Mouse (Mus musculus) heart, postnatal 14 days (tissue): ENCODE data around the gene Gm49378. TPM values are rescaled to one million over a fixed set of nuclear protein-coding genes. Genes with fewer than 3 reads are reported as not detected.
A peak's percentile ranks its signal among the peaks of the same experiment; 100 is the strongest.

Experiments
- DNase-seq, 2 experiments: peaks; one replicate each; pipeline ENCODE4 v3.0.0; 2021 to 2022
- intact Hi-C: fragments of 180-260 bp; cut with DNase I; formaldehyde crosslinking; loops from one replicate; pipeline ENCODE4 v1.15.1; 2025
- total RNA-seq, 2 experiments: library from RNA; stranded (reverse); gene quantifications; 2 replicates each; pipeline ENCODE4 v1.2.3; 2021

Gene Gm49378
- total RNA-seq, 2 experiments from 2014 or later, result 2.2 to 2.9 TPM

GRCm38 (mm10) chr14:55592226-55592625 is 45.5 kb downstream of the Gm49378 start:
- peak in 1 of 2 experiments; percentile 19 for DNase-seq

DNA sequence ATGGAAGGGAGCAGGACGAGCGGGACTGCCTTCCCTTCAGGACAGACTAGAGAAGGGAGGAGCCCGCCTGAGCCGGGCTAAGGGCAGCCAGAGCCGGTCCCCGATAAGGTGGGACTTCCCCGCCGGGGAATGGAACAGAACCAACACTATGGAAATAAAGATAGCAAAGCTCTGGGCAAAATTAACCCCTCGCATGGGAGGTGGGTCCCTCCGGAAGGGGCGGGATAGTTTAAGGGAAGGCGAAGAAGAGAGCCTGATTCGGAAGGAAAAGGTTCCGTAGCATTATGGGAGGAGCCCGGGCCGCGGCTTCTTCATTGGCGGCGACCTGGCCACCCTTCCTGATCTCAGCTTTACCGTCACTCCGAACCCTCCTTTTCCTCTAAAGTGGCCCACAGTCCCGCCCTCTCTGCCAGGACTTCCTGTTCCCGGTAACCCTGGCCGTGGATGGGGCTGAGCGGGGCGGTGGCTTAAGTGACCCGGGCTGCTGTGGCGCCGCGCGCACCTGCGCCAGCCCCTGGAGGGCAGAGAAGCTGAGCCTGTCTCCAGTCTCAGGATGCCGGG is 46.3 kb downstream of the Gm49378 start, which contains the start of gene Rnf31:
Gene Rnf31 (plus strand): TSS at position 378 of the 561 bp plus-strand sequence.
- intact Hi-C loops, result no loop called here
- DNase-seq, result peak; percentile 92 to 93

More at GRCm38 (mm10) chr14:55592226-55592625, 45.5 kb downstream of the Gm49378 start:
- intact Hi-C loops, result no loop called here

DNA sequence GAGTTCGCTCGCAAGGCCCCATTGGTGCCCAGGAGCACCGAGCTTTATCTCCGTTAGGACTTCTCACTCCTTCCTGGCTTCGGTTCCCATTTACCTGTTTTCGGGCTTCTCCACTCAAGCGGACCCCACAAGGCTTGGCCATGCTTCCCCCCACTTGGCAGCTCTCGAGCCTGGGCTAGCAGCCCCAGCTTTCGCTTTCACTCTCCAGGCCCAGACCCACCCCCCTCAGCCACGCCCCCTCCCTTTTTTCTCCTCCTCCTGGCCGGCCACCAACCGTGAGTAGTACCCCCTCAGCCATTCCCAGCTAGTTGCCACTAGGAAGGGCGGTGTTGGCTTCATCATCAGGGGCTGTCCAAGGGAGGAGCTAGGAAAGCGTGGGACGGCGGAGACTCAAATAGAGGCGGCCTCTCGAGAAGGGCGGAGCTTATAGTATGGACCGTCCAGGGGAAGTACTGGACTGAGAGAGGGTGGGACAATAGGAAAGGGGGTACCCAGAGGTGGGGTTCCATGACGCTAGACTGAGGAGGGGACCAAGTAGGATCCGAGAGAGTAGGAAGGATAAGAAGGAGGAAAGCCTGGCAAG is 46.9 kb downstream of the Gm49378 start, which contains the start of gene Psme2:
Gene Psme2 (minus strand): TSS at position 366 of the 583 bp plus-strand sequence.
- intact Hi-C loops, result no loop called here
- DNase-seq, result peak; percentile 92 to 93

GRCm38 (mm10) chr14:55589771-55590448 is 47.8 kb downstream of the Gm49378 start:
- intact Hi-C loops, result no loop called here

DNA sequence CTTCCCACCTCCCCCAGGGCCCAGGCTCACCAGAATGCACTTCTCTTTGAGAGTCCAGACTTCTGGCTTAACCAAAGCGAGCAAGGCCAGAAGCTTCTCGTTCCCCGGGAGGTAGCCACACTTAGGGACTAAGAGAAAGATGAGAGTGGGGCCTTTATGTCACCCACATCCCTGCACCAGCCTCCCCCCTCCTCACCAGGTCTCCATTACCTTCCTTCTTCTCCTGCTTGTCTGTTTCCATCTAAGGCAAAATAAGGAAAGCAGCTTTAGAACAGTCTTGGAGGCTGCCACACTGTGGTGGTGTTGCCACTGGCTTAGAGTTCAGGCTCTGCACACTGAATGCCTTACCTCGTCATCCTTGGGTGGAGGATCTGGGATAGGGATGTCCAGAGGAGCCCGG is 48.4 kb downstream of the Gm49378 start:
- intact Hi-C loops, result no loop called here
- DNase-seq, result no peak

More at GRCm38 (mm10) chr14:55589771-55590448, 47.8 kb downstream of the Gm49378 start:
- DNase-seq, result no peak

DNA sequence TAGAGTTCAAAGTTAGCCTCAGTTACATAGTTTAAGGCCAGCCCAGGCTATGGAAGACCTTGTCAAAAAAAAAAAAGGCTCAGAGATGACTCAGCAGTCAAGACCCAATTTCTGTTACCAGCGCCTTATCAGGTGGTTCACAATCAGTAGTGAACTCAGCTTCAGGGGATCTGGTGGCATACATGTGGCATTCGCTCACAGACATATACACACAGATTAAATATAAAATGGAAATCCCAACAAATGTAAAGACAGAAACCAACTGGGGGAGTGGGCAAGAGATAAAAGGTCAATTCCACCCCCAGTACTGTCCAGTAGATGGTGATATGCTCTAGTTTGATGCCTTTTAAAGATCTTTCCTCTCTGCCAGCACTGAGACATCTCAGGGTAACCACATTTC is 51.5 kb downstream of the Gm49378 start:
- intact Hi-C loops, result no loop called here
- no peak for DNase-seq

DNA sequence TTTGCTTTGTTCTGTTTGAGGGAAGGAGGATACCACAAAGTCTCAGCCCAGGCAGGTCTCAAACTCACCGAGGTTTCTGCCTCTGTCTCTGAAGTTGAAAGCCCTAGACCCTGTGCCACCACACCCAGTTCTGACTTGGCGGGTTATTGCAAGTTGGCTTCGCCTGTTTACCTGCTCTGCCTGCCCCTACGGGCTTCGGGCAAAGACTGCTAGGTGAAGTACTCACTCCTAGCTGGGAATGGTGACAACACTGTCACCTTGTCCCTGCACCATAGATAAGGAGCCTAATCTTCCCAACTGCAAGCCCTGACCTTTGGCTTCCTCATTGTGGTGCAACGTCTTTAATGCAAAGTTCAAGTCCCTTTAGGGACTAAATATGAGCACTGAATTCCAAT is 52.1 kb downstream of the Gm49378 start:
- DNase-seq, result no peak
- intact Hi-C loops, result no loop called here

DNA sequence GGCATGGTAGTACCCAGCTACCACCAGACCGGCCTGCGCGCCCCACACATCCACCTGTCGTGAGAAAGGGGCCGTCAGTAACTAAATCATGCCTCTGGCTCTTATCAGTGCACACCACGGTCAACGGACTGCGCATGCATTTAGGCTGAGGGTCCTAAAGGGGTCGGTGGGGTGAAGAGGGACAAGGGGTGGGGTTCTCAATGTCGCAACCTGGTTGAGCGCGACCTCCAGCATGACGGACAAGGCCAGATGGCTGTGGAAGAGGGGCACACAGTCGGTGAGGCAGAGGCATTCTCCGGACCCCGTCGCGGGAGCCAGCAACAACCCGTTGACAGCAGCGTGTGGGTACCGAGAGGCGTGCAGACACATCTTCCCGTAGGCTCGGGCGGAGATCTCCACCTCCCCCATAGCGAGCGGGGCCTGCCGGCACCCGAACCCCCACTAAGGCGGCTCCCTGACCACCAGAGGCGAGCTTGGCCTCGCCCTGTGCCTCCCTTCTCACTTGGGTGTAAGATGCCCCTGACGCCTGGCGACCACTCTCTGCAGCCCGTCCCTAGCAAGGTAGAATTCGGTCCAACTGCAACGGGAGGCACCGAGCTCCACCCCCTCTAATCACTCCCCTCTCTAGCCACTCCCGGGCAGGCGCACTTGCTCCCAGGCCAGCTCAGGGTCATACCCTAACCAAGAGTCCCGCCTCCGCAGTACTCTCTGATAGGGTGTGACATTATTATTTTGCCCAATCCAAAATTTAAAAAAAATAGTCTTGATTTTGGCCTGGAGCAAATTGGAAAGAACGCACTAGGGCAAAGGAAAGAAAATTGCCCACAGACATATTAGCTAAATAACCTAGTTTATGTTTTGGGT is 52.8 kb downstream of the Gm49378 start, which contains the start of gene Emc9:
Gene Emc9 (minus strand): TSS at position 601 of the 864 bp plus-strand sequence.
- intact Hi-C loops, result no loop called here
- DNase-seq, result peak; percentile 79 to 80

- intact Hi-C loops, result no loop called here
- no peak for DNase-seq
These were observed 53.4 kb downstream of the Gm49378 start for GRCm38 (mm10) chr14:55584303-55584701.

GRCm38 (mm10) chr14:55581981-55582681 is 55.6 kb downstream of the Gm49378 start:
- intact Hi-C loops, result no loop called here
- DNase-seq, result no peak

GRCm38 (mm10) chr14:55580731-55581130 is 57.0 kb downstream of the Gm49378 start:
- intact Hi-C loops, result no loop called here
- DNase-seq, result no peak

DNA sequence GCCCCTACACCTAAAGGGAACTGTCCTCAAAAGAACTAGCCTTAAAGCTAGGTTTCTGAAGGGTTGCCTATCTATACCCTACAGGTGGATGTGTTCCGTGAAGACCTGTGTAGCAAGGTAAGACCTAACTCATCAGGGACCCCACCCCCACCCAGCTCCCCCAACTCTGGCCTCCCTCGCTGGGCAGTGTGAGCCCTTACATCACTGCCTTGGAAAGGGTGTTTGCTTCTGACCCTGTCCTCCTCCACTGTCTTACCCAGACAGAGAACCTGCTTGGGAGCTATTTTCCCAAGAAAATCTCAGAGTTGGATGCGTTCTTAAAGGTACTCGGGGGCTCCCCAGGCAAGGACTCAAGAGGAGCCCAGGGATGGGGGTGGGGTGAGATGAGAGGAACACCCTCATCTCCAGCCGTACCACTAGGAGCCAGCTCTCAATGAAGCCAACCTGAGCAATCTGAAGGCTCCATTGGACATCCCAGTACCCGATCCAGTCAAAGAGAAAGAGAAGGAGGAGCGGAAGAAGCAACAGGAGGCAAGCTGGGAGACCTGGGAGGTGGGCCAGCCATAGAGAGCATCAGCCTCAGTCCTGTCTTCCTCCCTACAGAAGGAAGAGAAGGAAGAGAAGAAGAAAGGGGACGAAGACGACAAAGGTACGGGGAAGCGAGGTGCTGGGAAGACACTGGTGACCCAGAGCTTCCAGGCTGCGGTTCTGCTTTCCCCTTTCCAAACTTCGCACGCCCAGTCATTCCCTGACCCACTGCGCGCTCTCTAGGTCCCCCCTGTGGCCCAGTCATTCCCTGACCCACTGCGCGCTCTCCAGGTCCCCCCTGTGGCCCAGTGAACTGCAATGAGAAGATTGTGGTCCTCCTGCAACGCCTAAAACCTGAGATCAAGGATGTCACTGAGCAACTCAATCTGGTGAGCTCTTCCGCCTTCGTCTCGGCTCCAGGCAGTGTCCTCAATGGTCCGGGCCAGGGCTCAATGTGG is 57.9 kb downstream of the Gm49378 start:
- no peak for DNase-seq
- intact Hi-C loops, result no loop called here

Other genes with a start within 250 kb of the Gm49378 start
- 100 to 1,000 TPM; 129 to 134 TPM for gene Dhrs4, start 159.1 kb downstream of the Gm49378 start, total RNA-seq
- 1 to 10 TPM; 2.5 to 5.5 TPM for gene Carmil3, start 147.2 kb downstream of the Gm49378 start, total RNA-seq
- not detected for gene Cpne6, start 127.5 kb downstream of the Gm49378 start, total RNA-seq
- gene Nrl, start 112.9 kb downstream of the Gm49378 start, total RNA-seq, result not detected
- 10 to 100 TPM; 17.7 to 23.0 TPM for gene Pck2, start 97.6 kb downstream of the Gm49378 start, total RNA-seq
- gene Dcaf11, start 77.9 kb downstream of the Gm49378 start, total RNA-seq, result 100 to 1,000 TPM; 112 to 118 TPM
- gene A730061H03Rik, start 77.5 kb downstream of the Gm49378 start, total RNA-seq, result under 1 TPM in 1 of 2 experiments, not detected in 1; 0.69 TPM
- 100 to 1,000 TPM; 204 to 226 TPM for gene Fitm1, start 62.3 kb downstream of the Gm49378 start, total RNA-seq
- 100 to 1,000 TPM; 218 to 238 TPM for gene Psme1, start 59.8 kb downstream of the Gm49378 start, total RNA-seq
- gene Emc9, start 52.6 kb downstream of the Gm49378 start, total RNA-seq, result 10 to 100 TPM; 39.9 to 45.0 TPM
- 100 to 1,000 TPM in 1 of 2 experiments, 10 to 100 TPM in 1; 90.7 to 132 TPM for gene Psme2, start 46.8 kb downstream of the Gm49378 start, total RNA-seq
- gene Rnf31, start 46.2 kb downstream of the Gm49378 start, total RNA-seq, result 10 to 100 TPM; 21.8 to 26.1 TPM
- gene Irf9, start 34.3 kb downstream of the Gm49378 start, total RNA-seq, result 1 to 10 TPM; 9.2 to 9.3 TPM
- gene Rec8, start 19.9 kb downstream of the Gm49378 start, total RNA-seq, result 1 to 10 TPM in 1 of 2 experiments, under 1 TPM in 1; 0.72 to 1.2 TPM
- gene Ipo4, start 1.9 kb downstream of the Gm49378 start, total RNA-seq, result 10 to 100 TPM; 41.4 to 49.9 TPM
- gene Tm9sf1, start 5.9 kb upstream of the Gm49378 start, total RNA-seq, result 10 to 100 TPM; 45.3 to 45.4 TPM
- under 1 TPM; 0.53 to 0.76 TPM for gene Tssk4, start 12.3 kb upstream of the Gm49378 start, total RNA-seq
- 10 to 100 TPM; 52.4 to 55.9 TPM for gene Mdp1, start 22.6 kb upstream of the Gm49378 start, total RNA-seq
- 10 to 100 TPM; 12.8 to 14.1 TPM for gene Gmpr2, start 34.0 kb upstream of the Gm49378 start, total RNA-seq
- 100 to 1,000 TPM; 254 to 257 TPM for gene Nedd8, start 34.2 kb upstream of the Gm49378 start, total RNA-seq
- gene Tinf2, start 43.9 kb upstream of the Gm49378 start, total RNA-seq, result 10 to 100 TPM; 10.5 to 10.8 TPM
- gene Tgm1, start 76.0 kb upstream of the Gm49378 start, total RNA-seq, result under 1 TPM; 0.29 TPM
- 10 to 100 TPM; 11.4 to 13.7 TPM for gene Rabggta, start 84.4 kb upstream of the Gm49378 start, total RNA-seq
- gene Dhrs1, start 107.8 kb upstream of the Gm49378 start, total RNA-seq, result 10 to 100 TPM; 54.6 to 56.2 TPM
- gene Nop9, start 107.8 kb upstream of the Gm49378 start, total RNA-seq, result 10 to 100 TPM; 11.2 to 11.4 TPM
- gene Cideb, start 120.6 kb upstream of the Gm49378 start, total RNA-seq, result 1 to 10 TPM in 1 of 2 experiments, under 1 TPM in 1; 1.00 to 1.0 TPM
- gene Ltb4r2, start 123.5 kb upstream of the Gm49378 start, total RNA-seq, result under 1 TPM; 0.12 to 0.17 TPM
- under 1 TPM; 0.37 to 0.60 TPM for gene Ltb4r1, start 128.1 kb upstream of the Gm49378 start, total RNA-seq
- gene Adcy4, start 146.2 kb upstream of the Gm49378 start, total RNA-seq, result 10 to 100 TPM; 19.8 to 21.1 TPM
- 1 to 10 TPM; 4.4 to 6.1 TPM for gene Ripk3, start 151.0 kb upstream of the Gm49378 start, total RNA-seq
- gene Nfatc4, start 185.2 kb upstream of the Gm49378 start, total RNA-seq, result 1 to 10 TPM; 7.0 to 9.2 TPM
- 10 to 100 TPM; 13.6 to 15.8 TPM for gene Nynrin, start 216.1 kb upstream of the Gm49378 start, total RNA-seq
- under 1 TPM; 0.10 TPM for gene Cbln3, start 246.5 kb upstream of the Gm49378 start, total RNA-seq
- 10 to 100 TPM; 13.4 to 14.3 TPM for gene Khnyn, start 247.1 kb upstream of the Gm49378 start, total RNA-seq